Mouse (Mus musculus): ENCODE results near the gene Neb. TPM values are rescaled to one million over a fixed set of nuclear protein-coding genes. Genes with fewer than 3 reads are reported as not detected.

Gene Neb
- 0.13 and 1.5 TPM in 2 replicates for polyA plus RNA-seq (2012; rRNA removed)

GRCm38 (mm10) chr2:52378448-52378804 lies at the start of gene Neb:
Gene Neb (minus strand): TSS chr2:52378474.

DNA sequence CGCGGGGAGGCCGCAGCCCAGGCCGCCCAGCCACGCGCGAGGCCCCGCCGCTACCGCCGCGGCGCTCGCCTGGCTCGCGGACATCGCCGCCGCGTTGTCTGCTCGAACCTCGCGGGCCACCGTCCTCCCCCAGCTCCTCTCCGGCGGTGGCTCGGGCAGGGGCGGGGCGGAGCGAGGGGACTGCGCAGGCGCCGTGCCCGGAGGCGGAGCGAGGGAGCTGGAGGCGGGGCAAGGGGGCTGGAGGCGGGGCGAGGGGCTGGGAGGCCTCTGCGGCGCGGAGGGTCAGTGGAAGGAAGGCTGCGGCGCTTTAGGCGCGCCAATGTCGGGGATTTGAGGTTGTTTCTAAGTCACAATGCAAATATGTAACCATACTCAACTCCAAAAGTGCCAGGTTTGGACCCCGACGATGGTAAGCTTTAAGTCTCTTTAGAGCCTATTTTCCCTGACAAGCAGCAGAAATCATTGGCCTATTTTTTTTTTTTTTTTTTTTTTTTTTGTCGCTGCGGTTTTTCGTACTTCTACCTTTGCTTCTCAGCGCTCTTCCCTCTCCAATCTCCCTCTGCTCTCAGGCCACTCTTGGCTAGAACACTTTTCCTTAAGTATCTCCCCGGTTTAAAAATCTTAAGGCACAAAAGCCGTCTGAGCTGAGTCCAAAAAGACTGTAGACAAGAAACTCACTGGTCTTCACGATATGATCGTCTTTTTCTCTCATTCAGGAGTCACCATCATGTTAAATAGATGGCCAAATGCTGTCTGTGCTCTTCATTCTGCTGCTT lies 46.7 kb upstream of the Neb start, which contains the start of gene Arl5a:
Gene Arl5a, minus strand, starts transcription at position 155 of the 776 bp plus-strand sequence.

Other genes starting within 250 kb of the Neb start
- 19.4 and 23.1 TPM in 2 replicates for gene Arl5a, start 46.4 kb upstream of the Neb start, polyA plus RNA-seq (2012; rRNA removed)

Measured in liver, embryonic 14 days (tissue).